Mouse (Mus musculus) liver, postnatal 0 days (tissue): ENCODE measurements at regions not wholly inside any gene's neighbourhood (a gene's known extent, or its start where the extent isn't known, plus 50 kb on each side); places are given as distances from the start of the nearest gene placed in this dataset.

Experiments used
- CTCF ChIP-seq: sonication (generic); IDR thresholded peaks from 2 replicates; pipeline ENCODE4 v1.5.1; 2016; ENCODE audit warnings: antibody characterized with exemption, low read depth
- EP300 ChIP-seq: IDR thresholded peaks from 2 replicates; pipeline ENCODE4 v1.6.1; 2016; ENCODE audit warnings: antibody characterized with exemption, low read depth, mild to moderate bottlenecking

DNA sequence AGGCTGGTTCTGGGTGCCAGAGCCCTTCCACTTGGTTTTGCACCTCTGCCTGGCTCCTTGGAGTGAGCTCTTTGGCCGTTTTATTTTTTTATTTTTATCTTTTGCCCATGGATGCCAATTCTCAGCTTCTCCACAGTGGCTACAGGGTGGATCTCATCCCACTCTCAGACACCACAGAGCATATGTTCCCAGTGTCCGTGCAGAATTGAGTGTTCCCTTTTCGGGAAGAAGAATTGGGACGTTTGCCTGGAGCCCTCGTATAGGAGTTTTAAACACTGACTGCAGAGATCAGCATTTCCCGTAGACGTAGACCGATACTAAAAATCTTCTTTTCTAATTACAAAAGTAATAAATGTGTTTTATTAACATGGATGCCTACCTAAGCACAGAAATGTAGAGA, 53.1 kb upstream of the Exoc6 start:
- no peak for TF ChIP-seq CTCF
- TF ChIP-seq EP300: no peak
